Mouse (Mus musculus) ES-Bruce4 (cell line): ENCODE results near the gene Fgfr4. TPM values are rescaled to one million over a fixed set of nuclear protein-coding genes. Genes with fewer than 3 reads are reported as not detected.

Experiments used
- H3K27ac ChIP-seq: 2 replicates; pipeline ENCODE4 v1.5.1; 2012; ENCODE audit warnings: low read length, inconsistent platforms; ENCODE audit not compliant: insufficient read depth
- H3K27me3 ChIP-seq: 2 replicates; pipeline ENCODE4 v1.6.1; 2012; ENCODE audit warnings: mild to moderate bottlenecking, low read length, inconsistent platforms; ENCODE audit not compliant: control insufficient read depth, poor library complexity, insufficient read depth, severe bottlenecking
- H3K36me3 ChIP-seq: 2 replicates; pipeline ENCODE4 v1.6.1; 2012; ENCODE audit warnings: inconsistent platforms, mild to moderate bottlenecking, low read length, moderate library complexity; ENCODE audit not compliant: control insufficient read depth, poor library complexity, insufficient read depth, severe bottlenecking
- H3K4me1 ChIP-seq: one replicate; pipeline ENCODE4 v1.8.1; 2011; ENCODE audit warnings: low read length; ENCODE audit not compliant: control insufficient read depth, insufficient read depth
- H3K4me3 ChIP-seq: 2 replicates; pipeline ENCODE4 v1.5.1; 2011; ENCODE audit warnings: low read depth, mild to moderate bottlenecking, low read length
- H3K9ac ChIP-seq: 2 replicates; pipeline ENCODE4 v1.6.1; 2012; ENCODE audit warnings: low read depth, mild to moderate bottlenecking, inconsistent platforms; ENCODE audit not compliant: poor library complexity, severe bottlenecking
- H3K9me3 ChIP-seq: replicated peaks from 2 replicates; pipeline ENCODE4 v1.6.1; 2012; ENCODE audit warnings: mild to moderate bottlenecking, low read length, inconsistent platforms; ENCODE audit not compliant: control insufficient read depth, poor library complexity, insufficient read depth, severe bottlenecking
- CTCF ChIP-seq: IDR thresholded peaks from one replicate; pipeline ENCODE4 v1.8.1; 2011; ENCODE audit warnings: low read depth, low read length
- EP300 ChIP-seq: IDR thresholded peaks from 2 replicates; pipeline ENCODE4 v1.6.1; 2011; ENCODE audit warnings: low read depth, low read length; ENCODE audit not compliant: insufficient read depth
- POLR2A ChIP-seq: IDR thresholded peaks from one replicate; pipeline ENCODE4 v1.8.1; 2011; ENCODE audit warnings: low read length; ENCODE audit not compliant: insufficient read depth
- polyA plus RNA-seq: library from polyadenylated mRNA; stranded (reverse); fragments of >200 nt; gene quantifications from 2 replicates; pipeline ENCODE4 v1.2.4, GENCODE M21; 2011; ENCODE audit warnings: low read depth; ENCODE audit not compliant: missing spikeins, insufficient read depth, insufficient read length

The Fgfr4 gene
- polyA plus RNA-seq, 1 experiment = 1.0 TPM

GRCm38 (mm10) chr13:55205448-55206205 lies 53.2 kb downstream of the Fgfr4 start:
- peak overlapping the region; percentile 99 for H3K27ac ChIP-seq
- H3K4me3 ChIP-seq = no peak overlapping the region
- no peaks in the 10 kb centered on the region for H3K9me3 ChIP-seq
- H3K36me3 ChIP-seq = no peaks in the 10 kb centered on the region
- peaks cover 12% of the 10 kb centered on the region for H3K4me1 ChIP-seq
- TF ChIP-seq EP300 (peak; percentile 84; the same call in 1 of the 2 replicates), CTCF (no peak)
- 0 out of 2 replicates have a peak overlapping the region, but pooled peaks have one; percentile 34 for H3K9ac ChIP-seq
- no peaks in the 10 kb centered on the region for H3K27me3 ChIP-seq

- Histone ChIP-seq H3K4me3 (peak overlapping the region; percentile 47), H3K9ac (peak overlapping the region; percentile 99), H3K27me3 (no peaks in the 10 kb centered on the region), H3K4me1 (peaks cover 3% of the 10 kb centered on the region), H3K27ac (peak overlapping the region; percentile 77), H3K9me3 (no peaks in the 10 kb centered on the region), H3K36me3 (peaks cover 10% of the 10 kb centered on the region)
- no peak for TF ChIP-seq CTCF
These were observed 56.6 kb downstream of the Fgfr4 start for GRCm38 (mm10) chr13:55208837-55209648.

DNA sequence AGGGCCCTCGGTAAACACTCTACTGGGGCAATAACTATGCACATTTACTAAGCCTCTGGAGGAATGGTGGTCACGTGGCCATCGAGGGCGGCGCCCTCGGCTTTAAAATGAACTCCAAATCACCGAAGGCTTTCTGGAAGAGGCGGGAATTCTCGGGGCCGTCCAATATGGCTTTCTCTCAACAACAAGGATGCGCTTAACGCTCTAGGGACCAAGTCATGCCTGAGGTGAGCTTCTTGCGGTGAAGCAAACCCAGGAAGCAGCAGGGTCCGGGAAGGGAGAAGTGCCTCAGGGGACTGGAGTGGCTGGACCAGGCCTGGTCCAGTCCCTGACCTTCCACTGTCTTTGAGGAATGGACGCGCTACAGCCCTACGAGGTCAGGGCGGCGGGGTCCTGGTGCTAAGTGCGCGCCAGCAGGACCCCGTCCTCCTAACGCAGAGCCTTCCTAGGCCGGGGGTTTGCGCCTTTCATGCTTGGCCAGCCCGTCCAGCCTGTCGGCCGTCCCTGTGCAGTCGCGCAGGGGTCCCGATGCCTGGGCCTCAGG lies 57.3 kb downstream of the Fgfr4 start, which contains the start of gene Nsd1:
TSS of gene Nsd1 (plus strand) at position 134 of the 544 bp plus-strand sequence.
- peak within 1 kb of the TSS; percentile 70 for H3K4me3 ChIP-seq
- peaks cover 5% of the 10 kb centered on the region for H3K4me1 ChIP-seq
- peak within 1 kb of the TSS; percentile 84 for H3K27ac ChIP-seq
- peak within 1 kb of the TSS; percentile 99 for H3K9ac ChIP-seq
- no peaks in the 10 kb centered on the region for H3K27me3 ChIP-seq
- peaks cover 17% of the 10 kb centered on the region for H3K36me3 ChIP-seq
- TF ChIP-seq CTCF (no peak), EP300 (peak; percentile 24; the same call in 1 of the 2 replicates), POLR2A (peak; percentile 32)
- no peaks in the 10 kb centered on the region for H3K9me3 ChIP-seq

- Histone ChIP-seq H3K4me3 (peak overlapping the region; percentile 70), H3K9me3 (no peaks in the 10 kb centered on the region), H3K27me3 (no peaks in the 10 kb centered on the region), H3K27ac (peak overlapping the region; percentile 84), H3K4me1 (peaks cover 5% of the 10 kb centered on the region), H3K36me3 (peaks cover 24% of the 10 kb centered on the region), H3K9ac (peak overlapping the region; percentile 99)
- TF ChIP-seq POLR2A (no peak), EP300 (no peak), CTCF (no peak)
These were observed 57.9 kb downstream of the Fgfr4 start for GRCm38 (mm10) chr13:55210193-55210970.

DNA sequence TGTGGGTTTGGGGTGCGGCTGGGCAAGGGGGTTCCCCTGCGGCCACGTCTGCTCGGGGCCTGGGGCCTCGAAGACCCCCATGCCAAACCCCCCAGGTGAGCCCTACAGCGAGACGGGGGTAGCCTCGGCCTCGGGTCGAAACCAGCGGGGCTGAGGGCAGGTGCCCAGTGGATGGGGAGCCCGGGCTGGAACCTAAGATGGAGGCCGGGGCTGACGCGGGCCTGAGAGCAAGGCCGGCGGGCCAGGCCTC lies 58.5 kb downstream of the Fgfr4 start:
- TF ChIP-seq CTCF (no peak), POLR2A (no peak), EP300 (no peak)
- Histone ChIP-seq H3K9ac (peak overlapping the region; percentile 99), H3K4me3 (peak overlapping the region; percentile 70), H3K27me3 (no peaks in the 10 kb centered on the region), H3K27ac (peak overlapping the region; percentile 84), H3K36me3 (peaks cover 27% of the 10 kb centered on the region), H3K4me1 (peaks cover 5% of the 10 kb centered on the region), H3K9me3 (no peaks in the 10 kb centered on the region)
